Mouse (Mus musculus) right cerebral cortex, adult 2 months (tissue): ENCODE measurements around the gene Jdp2.
A peak's percentile ranks its signal among the peaks of the same experiment; 100 is the strongest.

Experiments
- DNase-seq, 2 experiments: peaks; one replicate each; pipeline ENCODE4 v3.0.0; 2021 to 2022; ENCODE audit warnings: low spot score in 2 of 2

Jdp2 gene

DNA sequence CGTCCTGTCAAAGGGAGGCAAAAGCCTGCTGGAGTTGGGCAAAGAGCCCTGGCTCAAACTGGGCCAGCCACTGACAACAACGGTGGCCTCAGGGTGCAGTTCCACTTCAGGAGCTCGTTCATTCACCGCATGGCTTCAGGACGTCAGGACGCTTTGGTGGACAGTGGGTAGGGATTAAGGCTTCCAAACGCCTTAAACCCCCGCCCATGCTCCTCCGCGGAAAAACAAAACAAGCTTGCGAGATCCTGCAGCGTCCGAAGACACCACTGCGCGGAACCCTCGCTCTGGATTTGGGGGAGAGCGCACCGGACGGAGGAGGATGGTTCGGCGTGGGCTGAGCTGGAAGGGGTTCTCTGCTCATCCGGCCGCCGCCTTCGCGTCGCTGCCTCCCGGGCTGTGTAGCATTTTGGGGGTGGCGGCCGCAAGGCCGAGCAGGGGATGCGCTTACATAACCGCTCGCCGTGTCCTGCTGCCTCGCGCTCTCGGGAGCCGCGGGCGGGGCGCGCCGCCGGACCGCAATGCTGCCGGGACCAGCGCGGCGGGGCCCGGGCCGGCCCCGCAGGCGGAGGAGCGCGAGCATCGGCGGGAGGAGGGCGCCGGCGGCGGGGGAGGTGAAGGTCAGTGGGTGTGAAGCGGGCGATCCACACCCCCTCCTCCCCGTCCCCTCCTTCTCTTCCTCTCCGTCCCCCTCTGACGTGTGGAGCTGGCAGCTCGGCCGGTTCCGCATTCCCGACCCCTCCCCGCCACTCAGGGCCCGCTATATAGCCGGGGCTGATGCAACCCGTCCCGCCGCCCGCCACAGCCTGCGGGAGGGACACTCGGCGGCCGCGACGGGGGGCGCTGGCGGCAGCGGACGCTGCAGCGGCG is at the start of gene Jdp2:
Gene Jdp2, plus strand, starts transcription at position 417 of the 867 bp plus-strand sequence.
- DNase-seq, result peak; percentile 78 to 80

GRCm38 (mm10) chr12:85549661-85550060 is 49.2 kb upstream of the Jdp2 start:
- DNase-seq, result no peak

DNA sequence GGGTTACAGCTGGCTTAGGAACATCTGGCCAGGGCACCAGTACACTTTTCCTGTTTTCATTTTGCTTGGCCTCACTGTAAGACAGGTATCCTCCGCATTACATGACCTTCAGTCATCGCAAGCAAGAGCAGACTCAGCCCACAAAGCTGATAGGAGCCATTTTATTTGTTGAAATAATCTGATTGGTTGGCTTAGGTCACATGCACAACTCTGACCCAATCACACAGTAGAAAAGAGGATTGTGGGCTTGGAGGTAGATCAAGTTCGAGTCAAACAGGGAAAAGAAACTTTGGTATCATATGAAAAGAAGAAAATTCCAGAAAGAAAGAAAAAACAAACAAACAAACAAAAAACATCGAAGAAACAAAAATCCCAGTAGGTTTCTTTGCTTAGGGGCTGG is 48.4 kb upstream of the Jdp2 start:
- DNase-seq, result no peak

DNA sequence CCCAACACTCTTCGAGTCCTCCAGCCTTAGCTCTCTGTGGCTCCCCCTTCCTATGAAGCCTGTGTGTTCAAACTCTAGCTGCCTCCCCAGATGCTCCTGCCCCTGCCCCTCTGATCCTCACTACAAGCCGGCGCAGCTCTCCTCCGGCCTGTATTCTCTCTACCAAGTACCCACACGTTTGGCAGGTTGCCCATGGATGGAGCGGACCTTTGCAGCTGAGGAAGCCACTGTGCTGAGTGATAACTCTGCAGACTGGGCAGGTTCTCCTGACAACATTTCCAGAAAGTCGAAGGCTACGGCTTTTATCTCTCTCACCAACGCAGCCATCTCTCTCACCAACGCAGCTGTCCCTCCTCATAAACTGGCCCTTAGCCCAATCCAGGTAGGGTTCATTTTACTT is 39.5 kb upstream of the Jdp2 start:
- no peak for DNase-seq

- no peak for DNase-seq
These were observed 33.4 kb upstream of the Jdp2 start for GRCm38 (mm10) chr12:85565441-85565840.

DNA sequence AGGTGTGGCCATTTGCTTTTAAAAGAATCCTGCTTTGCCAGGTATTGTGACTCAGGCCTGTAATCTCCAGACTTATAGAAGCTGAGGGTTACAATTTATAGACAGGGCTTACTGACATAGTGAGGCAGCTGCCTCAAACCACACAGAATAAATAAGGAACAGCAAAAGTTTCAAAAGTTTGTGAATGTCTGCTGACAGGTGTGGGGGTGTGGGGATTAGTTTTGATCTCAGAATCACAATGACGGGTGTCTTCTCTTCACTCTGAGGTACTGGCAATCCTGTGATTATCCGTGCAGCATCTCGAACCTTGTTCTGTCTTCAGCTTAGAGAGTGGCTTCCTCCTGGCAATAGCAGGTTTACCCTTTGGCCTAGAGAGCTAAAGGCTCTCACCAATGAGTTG is 30.5 kb upstream of the Jdp2 start:
- DNase-seq, result no peak

DNA sequence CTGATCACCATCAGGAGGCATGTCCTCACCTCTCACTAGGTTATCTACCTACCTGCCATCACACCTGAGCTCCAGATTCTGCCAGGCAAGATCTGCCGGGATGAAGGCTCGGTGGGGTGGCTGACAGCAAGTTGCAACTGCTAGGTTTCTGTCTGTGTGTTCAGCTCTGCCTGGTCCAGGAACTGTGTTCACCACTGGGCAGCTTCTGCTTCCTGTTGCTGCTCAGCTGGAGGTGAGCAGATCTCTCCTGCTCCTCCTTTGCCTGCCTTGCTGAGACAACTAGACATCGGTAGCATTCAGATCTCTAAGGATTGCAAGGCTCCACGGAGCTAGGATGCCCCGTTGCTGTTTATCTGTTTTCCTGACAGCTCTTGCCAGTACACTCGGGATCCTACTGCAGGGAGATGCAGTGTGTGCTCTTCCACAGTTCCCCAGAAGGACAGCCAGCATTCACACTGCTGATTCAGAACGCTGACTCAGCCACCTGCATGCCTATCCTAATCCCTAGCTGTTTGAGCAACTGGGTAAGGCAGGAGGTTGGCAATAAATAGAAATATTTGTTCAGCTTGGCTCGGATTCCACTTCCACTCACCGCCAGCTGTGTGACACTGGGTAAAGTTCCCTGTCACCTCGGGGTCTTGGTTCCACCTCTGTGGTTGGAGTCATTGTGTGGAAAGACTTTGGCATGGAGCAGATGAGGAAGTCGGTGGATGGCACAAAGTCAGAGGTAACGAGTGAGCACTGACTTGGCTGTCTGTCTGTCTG is 29.3 kb upstream of the Jdp2 start:
- peak; percentile 65 to 66 for DNase-seq

DNA sequence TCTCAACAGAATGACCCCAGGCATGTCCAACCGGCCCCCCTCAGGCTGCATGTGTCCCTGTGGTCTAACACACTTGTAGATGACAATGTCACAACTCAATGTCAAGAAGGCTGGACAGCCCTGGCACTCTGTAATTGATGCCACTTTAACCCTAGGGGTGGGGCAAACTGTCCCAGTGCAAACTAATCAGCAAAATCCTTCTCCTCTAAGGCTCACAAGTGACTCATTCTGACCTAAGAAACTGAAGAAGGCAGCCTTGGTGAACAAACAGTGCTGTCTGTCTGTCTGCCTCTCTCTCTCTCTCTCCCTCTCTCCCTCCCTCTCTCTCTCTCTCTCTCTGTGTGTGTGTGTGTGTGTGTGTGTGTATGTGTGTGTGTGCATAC is 28.7 kb upstream of the Jdp2 start:
- no peak for DNase-seq

GRCm38 (mm10) chr12:85571312-85571711 is 27.5 kb upstream of the Jdp2 start:
- peak; percentile 32 to 60 for DNase-seq

GRCm38 (mm10) chr12:85572047-85572475 is 26.8 kb upstream of the Jdp2 start:
- peak in 1 of 2 experiments; percentile 34 for DNase-seq

DNA sequence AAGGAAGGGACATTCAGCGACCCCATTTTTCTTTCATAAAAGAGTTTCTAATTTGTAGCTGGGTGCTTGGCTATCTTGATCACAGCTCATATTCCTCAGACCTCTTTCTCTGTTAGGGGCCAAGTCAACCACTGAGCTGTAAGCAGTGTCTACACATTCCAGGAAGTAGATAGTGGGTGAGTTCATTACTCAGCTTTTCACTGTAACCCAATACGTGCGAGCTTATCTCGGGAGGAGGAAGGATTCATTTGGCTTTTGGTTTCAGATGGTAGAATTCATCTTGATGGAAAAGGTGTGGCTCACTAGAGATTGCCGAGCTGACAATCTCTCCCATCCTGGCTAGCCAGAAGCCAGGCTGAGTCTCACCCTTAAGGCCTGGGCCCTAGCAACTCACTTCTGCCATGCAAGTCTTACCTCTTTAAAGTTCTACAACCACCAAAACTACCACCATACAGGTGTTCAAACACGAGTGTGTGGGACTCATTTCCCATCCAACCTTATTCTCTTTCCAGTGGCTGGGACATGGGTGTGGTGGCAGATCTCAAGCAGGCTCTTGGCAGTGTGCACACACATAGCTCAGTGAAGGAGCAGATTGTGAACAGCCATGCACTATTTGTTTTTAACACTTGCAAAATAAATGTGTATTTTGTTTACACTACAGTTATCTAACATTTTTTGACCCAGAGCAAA is 23.9 kb upstream of the Jdp2 start:
- DNase-seq, result no peak

DNA sequence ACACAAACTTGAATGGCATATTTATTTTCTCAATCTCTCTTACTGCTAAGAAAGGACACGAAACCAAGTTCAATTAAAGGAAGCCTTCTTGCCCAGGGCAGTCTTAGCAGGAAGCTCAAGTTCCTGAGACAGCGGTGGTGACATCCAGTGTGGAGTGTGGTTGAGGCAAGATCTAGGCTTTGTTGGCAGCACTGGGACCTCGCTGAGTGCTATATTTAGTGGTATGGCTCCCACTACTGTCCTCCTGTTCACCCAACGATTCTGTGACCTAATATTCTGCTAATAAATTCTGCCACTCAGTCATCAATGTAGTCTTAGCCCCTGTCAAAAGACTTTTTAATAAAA is 23.4 kb upstream of the Jdp2 start:
- DNase-seq, result no peak

DNA sequence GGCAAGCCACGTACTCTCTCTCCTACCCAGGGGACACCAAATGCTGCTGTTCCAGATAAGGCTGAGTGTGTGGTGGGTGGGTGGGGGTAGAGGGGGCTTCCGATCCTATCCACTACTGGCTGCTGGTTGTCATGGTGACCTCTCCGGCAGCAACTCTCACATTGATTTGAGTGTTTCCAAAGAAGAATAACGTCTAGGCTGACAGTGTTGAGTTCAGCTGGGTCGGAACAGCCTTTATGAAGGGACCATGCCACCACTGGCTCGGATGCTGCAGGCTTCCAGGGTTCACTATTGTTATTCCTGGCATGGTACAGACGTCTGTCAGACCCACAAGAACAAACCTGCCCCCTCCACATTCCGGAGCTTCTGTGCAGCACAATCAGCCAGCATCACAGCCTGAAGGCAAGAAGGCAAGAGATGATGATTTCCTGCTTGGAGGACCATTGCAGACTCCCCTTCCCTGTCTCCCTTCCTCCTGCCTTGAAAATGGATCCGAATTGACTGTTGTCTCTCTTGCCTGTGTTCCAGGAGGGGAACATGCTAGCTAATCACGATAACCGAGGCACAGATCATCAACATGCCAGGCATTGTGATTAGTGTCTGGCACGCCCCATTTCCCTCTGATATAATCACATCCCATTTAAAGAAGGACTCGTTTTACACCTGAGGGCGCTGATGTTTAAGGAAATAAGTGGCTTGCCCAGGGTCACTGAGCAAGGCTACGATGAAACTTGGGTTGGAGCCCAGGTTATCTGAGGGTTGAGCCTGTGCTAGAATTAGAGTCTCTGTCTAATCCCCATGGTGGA is 17.4 kb upstream of the Jdp2 start:
- DNase-seq, result no peak

DNA sequence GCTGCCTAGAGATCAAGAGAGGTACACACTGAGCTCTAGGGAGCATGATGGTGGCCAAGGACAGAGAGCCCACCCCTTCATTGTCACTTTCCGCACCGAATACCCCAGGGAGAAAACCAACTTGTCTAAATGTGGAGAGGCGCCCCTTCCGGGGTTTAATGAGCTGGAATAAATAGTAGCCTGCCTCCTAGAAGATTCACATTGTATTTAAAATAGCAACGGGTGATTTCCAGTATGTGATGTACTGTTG is 16.8 kb upstream of the Jdp2 start:
- no peak for DNase-seq

- no peak for DNase-seq
These were observed 13.0 kb upstream of the Jdp2 start for GRCm38 (mm10) chr12:85585761-85586258.

- no peak for DNase-seq
These were observed 8.9 kb upstream of the Jdp2 start for GRCm38 (mm10) chr12:85589870-85590382.

DNA sequence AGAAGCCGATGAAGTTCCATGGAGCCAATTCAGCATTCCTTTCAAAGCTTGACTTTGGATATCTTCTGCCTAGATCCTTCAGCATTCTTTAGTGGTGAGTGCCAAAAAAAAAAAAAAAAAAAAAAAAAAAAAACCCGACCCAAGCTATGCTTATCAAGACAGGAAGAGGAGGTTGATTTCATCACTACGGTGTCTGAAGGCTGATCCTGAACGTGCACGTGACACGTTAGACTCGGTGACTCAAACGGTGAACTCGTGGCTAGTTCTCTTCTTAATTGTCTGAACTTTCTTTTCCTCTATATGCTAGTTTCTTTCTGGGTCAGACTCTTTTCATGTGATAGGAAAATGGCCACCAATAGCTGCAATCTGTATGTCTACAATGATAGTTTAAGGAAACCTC is 5.9 kb upstream of the Jdp2 start:
- no peak for DNase-seq

GRCm38 (mm10) chr12:85594390-85594789 is 4.4 kb upstream of the Jdp2 start:
- DNase-seq, result no peak

GRCm38 (mm10) chr12:85598053-85598452 is 774 bp upstream of the Jdp2 start:
- DNase-seq, result no peak

- DNase-seq, result no peak
These were observed 788 bp downstream of the Jdp2 start for GRCm38 (mm10) chr12:85599478-85600152.

- DNase-seq, result no peak
These were observed 1.8 kb downstream of the Jdp2 start for GRCm38 (mm10) chr12:85600637-85601036.
